In genomic region chr12:36067538-36067937, GRCm38 (mm10) we compare ENCODE assay signal across 25 mouse cellular contexts.
"Had no signal": no experiment of that assay in that cellular context is flagged by ENCODE, and none has a peak within 500 bp of the region (broad histone marks: within the 10 kb centered on the region; RNA-seq: fewer than 3 reads in every experiment).

No protein-coding gene starts in this region.

- DNase-seq: gastrocnemius, postnatal 25 days; heart, adult 18-20 months; heart, postnatal 10 days; heart, postnatal 4 days; kidney, adult 18-20 months; kidney, adult 8-10 months; kidney, postnatal 10 days; kidney, postnatal 25 days; kidney, postnatal 4 days; liver; liver, embryonic 13.5 days had no signal

- H3K4me3 ChIP-seq: heart, embryonic 10.5 days; heart, embryonic 12.5 days; hindbrain, embryonic 10.5 days; hindbrain, embryonic 12.5 days; intestine, embryonic 15.5 days; layer of hippocampus, adult 2 months; left cerebral cortex, adult 2 months; limb, embryonic 10.5 days; limb, embryonic 12.5 days; liver, embryonic 13.5 days; liver, embryonic 15.5 days had no signal

- H3K27me3 ChIP-seq: heart, embryonic 12.5 days; hindbrain, embryonic 12.5 days; intestine, embryonic 15.5 days; limb, embryonic 12.5 days; liver, embryonic 13.5 days; liver, embryonic 15.5 days had no signal

- H3K9me3 ChIP-seq: heart, embryonic 10.5 days; hindbrain, embryonic 12.5 days; intestine, embryonic 15.5 days; limb, embryonic 10.5 days; liver, embryonic 13.5 days; liver, embryonic 15.5 days had no signal

- H3K4me2 ChIP-seq: heart, embryonic 12.5 days; hindbrain, embryonic 12.5 days; hindbrain, embryonic 14.5 days; intestine, embryonic 15.5 days; limb, embryonic 12.5 days; liver, embryonic 11.5 days; liver, embryonic 13.5 days; liver, embryonic 15.5 days had no signal

- H3K36me3 ChIP-seq: heart, embryonic 10.5 days; heart, embryonic 12.5 days; hindbrain, embryonic 10.5 days; hindbrain, embryonic 12.5 days; intestine, embryonic 15.5 days; limb, embryonic 10.5 days; limb, embryonic 12.5 days; liver, embryonic 13.5 days; liver, embryonic 15.5 days had no signal

- H3K27ac ChIP-seq: heart, embryonic 10.5 days; hindbrain, embryonic 10.5 days; hindbrain, embryonic 12.5 days; hindbrain, embryonic 14.5 days; intestine, embryonic 15.5 days; left cerebral cortex, adult 2 months; limb, embryonic 10.5 days; limb, embryonic 12.5 days; liver, embryonic 13.5 days; liver, embryonic 15.5 days had no signal

- H3K4me1 ChIP-seq: heart, embryonic 12.5 days; hindbrain, embryonic 10.5 days; hindbrain, embryonic 12.5 days; intestine, embryonic 15.5 days; limb, embryonic 12.5 days; liver, embryonic 13.5 days; liver, embryonic 15.5 days had no signal

- H3K9ac ChIP-seq: heart, embryonic 12.5 days; hindbrain, embryonic 12.5 days; hindbrain, embryonic 14.5 days; intestine, embryonic 15.5 days; limb, embryonic 12.5 days; liver, embryonic 13.5 days; liver, embryonic 15.5 days had no signal

- ATAC-seq: hindbrain, embryonic 16.5 days; intestine, embryonic 15.5 days; intestine, postnatal 0 days had no signal
